Mouse (Mus musculus) olfactory bulb, adult 2 months (tissue): ENCODE results near the gene Myrip.

Experiments used
- CTCF ChIP-seq: fragments of 200-500 bp; IDR thresholded peaks from 2 replicates; pipeline ENCODE4 v1.5.1; 2012; ENCODE audit warnings: low read depth, mild to moderate bottlenecking, low read length, moderate library complexity; ENCODE audit not compliant: insufficient read depth
- POLR2A ChIP-seq: fragments of 200-500 bp; IDR thresholded peaks from 2 replicates; pipeline ENCODE4 v1.6.1; 2012; ENCODE audit warnings: mild to moderate bottlenecking, low read depth, low read length, moderate library complexity; ENCODE audit not compliant: insufficient read depth

- TF ChIP-seq CTCF (no peak), POLR2A (no peak)
Measured at GRCm38 (mm10) chr9:120319099-120319498, 17.8 kb downstream of the Myrip start.
